Mouse (Mus musculus): ENCODE results near the gene Dmrt3.

DNA sequence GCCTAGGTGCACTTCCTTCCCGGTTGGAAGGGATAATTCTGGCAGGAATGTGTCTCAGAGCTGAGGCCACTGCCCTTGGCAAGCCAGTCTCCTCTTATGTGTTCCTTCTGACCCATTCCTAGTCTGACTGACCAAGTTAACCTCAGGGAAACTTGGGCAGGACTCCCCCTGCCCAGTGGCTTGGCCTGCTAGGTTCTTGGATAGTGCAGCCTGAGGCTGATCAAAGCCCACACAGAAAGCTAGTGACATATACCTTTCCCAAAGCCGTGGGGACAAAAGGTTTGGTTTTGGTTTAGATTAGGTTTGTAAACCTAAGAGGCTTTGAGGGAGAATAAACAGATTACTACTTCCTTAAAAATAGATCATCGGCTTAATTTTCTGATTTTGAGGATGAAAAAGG is 37.0 kb downstream of the Dmrt3 start:
- no peak for TF ChIP-seq POLR2A (IDR thresholded peaks at IDR 0.05; ENCODE audit: insufficient read depth, low read length)
- TF ChIP-seq CTCF (IDR thresholded peaks at IDR 0.05; ENCODE audit: low read depth, low read length): no peak
